10 mouse cellular contexts compared by ENCODE assay signal in the genomic region with DNA sequence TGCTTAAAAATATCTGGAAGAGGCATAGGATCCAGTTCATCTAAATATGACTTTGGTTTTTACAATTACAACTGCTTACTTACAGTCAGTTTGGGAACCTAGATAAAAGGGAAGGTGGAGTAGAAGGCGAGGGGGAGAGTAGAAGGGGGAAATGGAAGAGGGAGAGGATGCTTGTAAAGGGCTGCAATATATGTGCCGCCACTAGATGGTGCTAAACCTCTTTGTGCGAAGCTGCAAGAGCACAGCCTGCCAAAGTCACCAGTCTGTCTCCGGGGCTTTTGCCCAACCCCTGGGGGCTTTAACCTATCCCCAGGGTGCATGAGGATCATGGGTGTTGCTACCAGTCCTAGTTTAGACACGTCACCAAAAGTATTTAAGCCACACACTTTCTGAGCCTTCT. TPM values are rescaled to one million over a fixed set of nuclear protein-coding genes. Genes with fewer than 3 reads are reported as not detected.
DNase-seq lines count a peak whose midpoint lies in the region; ATAC-seq and TF ChIP-seq lines count a peak whose summit lies in the region.
"Not testable (repeated sequence)": the region's sequence is repeated elsewhere in the genome, so short reads cannot be mapped to it uniquely, and the experiment has no call there.
"Had no signal": no experiment of that assay in that cellular context is flagged by ENCODE, and none has a peak within 500 bp of the region (broad histone marks: within the 10 kb centered on the region; RNA-seq: fewer than 3 reads in every experiment).

No protein-coding gene starts in this region.

- H3K9ac ChIP-seq in ES-Bruce4 (ENCODE audit: low read depth, poor library complexity, severe bottlenecking); embryonic facial prominence, embryonic 11.5 days (replicated peaks; ENCODE audit: low read length): not testable (repeated sequence)

- 7% methylated on average over 4 of the region's 5 CpGs for WGBS in embryonic facial prominence, embryonic 11.5 days
- 3% methylated on average over 5 of the region's 5 CpGs for WGBS in lung, adult 2 months

- H3K4me1 ChIP-seq in ES-Bruce4 (ENCODE audit: control insufficient read depth, insufficient read depth, low read length); embryonic facial prominence, embryonic 11.5 days (ENCODE audit: control insufficient read depth, insufficient read depth, low read length); lung, adult 2 months (ENCODE audit: control insufficient read depth, insufficient read depth, low read length): not testable (repeated sequence)

- DNase-seq in brain, adult 2 months (ENCODE audit: low read depth, low spot score) = peak; percentile 68
- DNase-seq in embryonic facial prominence, embryonic 11.5 days (ENCODE audit: low spot score) = peak; percentile 77
- peak; percentile 7 to 34 for DNase-seq in heart, postnatal 10 days
- peak in 1 of 2 experiments; percentile 30 for DNase-seq in layer of hippocampus, adult 2 months (ENCODE audit: low spot score in 2 of 2)
- DNase-seq in lung, adult 2 months = peak; percentile 13
- DNase-seq in retina, embryonic 14.5 days (ENCODE audit: low spot score) = peak; percentile 83
- peak; percentile 5 to 21 for DNase-seq in thymus, postnatal 36 days

- H3K27ac ChIP-seq in ES-Bruce4 (ENCODE audit: insufficient read depth, low read length); embryonic facial prominence, embryonic 11.5 days (replicated peaks; ENCODE audit: low read depth, low read length); layer of hippocampus, adult 2 months: not testable (repeated sequence)

- TF ChIP-seq CTCF in ES-Bruce4 (IDR thresholded peaks at IDR 0.05; ENCODE audit: low read depth, low read length) = peak; percentile 68
- TF ChIP-seq CTCF in layer of hippocampus, adult 2 months (conservative IDR thresholded peaks at IDR 0.05) = peak; percentile 78
- peak; percentile 58 for TF ChIP-seq CTCF in lung, adult 2 months (IDR thresholded peaks at IDR 0.05; ENCODE audit: insufficient read depth, low read length)

- not testable (repeated sequence) for TF ChIP-seq POLR2A in ES-Bruce4 (IDR thresholded peaks at IDR 0.05; ENCODE audit: insufficient read depth, low read length); lung, adult 2 months (IDR thresholded peaks at IDR 0.05; ENCODE audit: borderline replicate concordance, extremely low read depth, low read depth, low read length)

- H3K36me3 ChIP-seq in ES-Bruce4 (ENCODE audit: control insufficient read depth, insufficient read depth, low read length, poor library complexity, severe bottlenecking); embryonic facial prominence, embryonic 11.5 days (replicated peaks; ENCODE audit: control insufficient read depth, insufficient read depth, low read depth, low read length): not testable (repeated sequence)

- intact Hi-C loops in heart, postnatal 10 days (cut with DNase I) = not testable (repeated sequence)

- ATAC-seq in embryonic facial prominence, embryonic 11.5 days (replicated peaks; ENCODE audit: insufficient number of reproducible peaks, low FRiP score, low TSS enrichment, low read depth) = not testable (repeated sequence)

- TF ChIP-seq EP300 in ES-Bruce4 (IDR thresholded peaks at IDR 0.05; ENCODE audit: insufficient read depth, low read depth, low read length) = not testable (repeated sequence)

- not testable (repeated sequence) for H3K27me3 ChIP-seq in ES-Bruce4 (ENCODE audit: control insufficient read depth, insufficient read depth, low read length, poor library complexity, severe bottlenecking); embryonic facial prominence, embryonic 11.5 days (ENCODE audit: control insufficient read depth, insufficient read depth, low read length)

- H3K4me3 ChIP-seq in ES-Bruce4 (ENCODE audit: low read depth, low read length); embryonic facial prominence, embryonic 11.5 days (ENCODE audit: low read depth, low read length); layer of hippocampus, adult 2 months; lung, adult 2 months (replicated peaks; ENCODE audit: extremely low read depth, low read depth, low read length): not testable (repeated sequence)

- H3K4me2 ChIP-seq in embryonic facial prominence, embryonic 11.5 days (ENCODE audit: low read depth, low read length) = not testable (repeated sequence)

- H3K9me3 ChIP-seq in ES-Bruce4 (replicated peaks; ENCODE audit: control insufficient read depth, insufficient read depth, low read length, poor library complexity, severe bottlenecking); embryonic facial prominence, embryonic 11.5 days (replicated peaks; ENCODE audit: control insufficient read depth, low read length): not testable (repeated sequence)

RNA-seq across cellular contexts. Expression of a gene that starts 11.6 kb away (rescaled TPM):
- not detected in 2 replicates for polyA plus RNA-seq in ES-Bruce4 (2011; ENCODE audit: insufficient read depth, insufficient read length, low read depth, missing spikeins)
- polyA plus RNA-seq in embryonic facial prominence, embryonic 11.5 days (2014; fragmentation: Nextera tagmentation; extraction: Ambion mirVana) = not detected in 2 replicates
- not detected for total RNA-seq in heart, postnatal 10 days (2021)
- not detected for total RNA-seq in layer of hippocampus, adult 2 months (2021)
- not detected in 2 replicates for polyA plus RNA-seq in lung, adult 2 months (2012; rRNA removed)
- polyA plus RNA-seq: intestine, embryonic 15.5 days; lung, embryonic 16.5 days had no signal
